In the genomic region with DNA sequence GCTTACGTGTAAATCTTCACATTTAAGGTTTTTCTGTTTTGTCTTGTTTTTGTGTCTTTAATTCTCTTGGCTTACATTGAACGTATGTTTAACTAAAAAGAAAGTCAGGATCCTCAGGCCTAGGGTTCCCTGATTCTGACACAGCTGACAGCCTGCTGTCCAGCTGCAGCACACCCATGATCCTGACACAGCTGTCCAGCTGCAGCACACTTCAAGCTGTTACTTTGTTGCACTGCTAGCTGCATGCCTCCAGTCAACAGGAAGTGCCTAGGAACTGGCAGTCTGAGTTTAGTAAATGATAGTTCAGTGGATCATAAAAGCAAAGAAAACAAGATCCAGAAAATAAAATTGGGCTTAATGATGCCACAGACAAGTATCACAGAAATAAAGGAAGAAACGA, we compare ENCODE assay signal across 22 mouse cellular contexts. TPM values are rescaled to one million over a fixed set of nuclear protein-coding genes. Genes with fewer than 3 reads are reported as not detected.
A peak's percentile ranks its signal among the peaks of the same experiment; 100 is the strongest.
DNase-seq lines count a peak whose midpoint lies in the region; ATAC-seq and TF ChIP-seq lines count a peak whose summit lies in the region.
"Had no signal": no experiment of that assay in that cellular context is flagged by ENCODE, and none has a peak within 500 bp of the region (broad histone marks: within the 10 kb centered on the region; RNA-seq: fewer than 3 reads in every experiment).

No protein-coding gene starts in this region.

- DNase-seq in gastrocnemius, adult 2 months: no peak
- no peak for DNase-seq in gastrocnemius, adult 18-20 months (ENCODE audit: low spot score)
- no peak for DNase-seq in hindbrain, postnatal 0 days (ENCODE audit: low spot score)
- no peak for DNase-seq in hindbrain, embryonic 14.5 days (ENCODE audit: low spot score)
- peak; percentile 20 for DNase-seq in lung, postnatal 10 days
- DNase-seq: adrenal gland, postnatal 25 days; cerebellum, adult 11-12 months; cerebellum, postnatal 14 days; embryo, embryonic 11 days; gastrocnemius, postnatal 36 days; kidney, adult 11 months; right cerebral cortex, postnatal 25 days had no signal

- no peaks in the 10 kb centered on the region for H3K4me1 ChIP-seq in hindbrain, postnatal 0 days (ENCODE audit: insufficient read depth, low read length)
- H3K4me1 ChIP-seq in hindbrain, embryonic 14.5 days (replicated peaks; ENCODE audit: control insufficient read depth, insufficient read depth, low read length): no peaks in the 10 kb centered on the region
- H3K4me1 ChIP-seq in megakaryocyte, embryonic 14.5 days: peaks cover 97% of the 10 kb centered on the region
- H3K4me1 ChIP-seq in intestine, embryonic 15.5 days (replicated peaks): 0 out of 2 replicates have a peak, but pooled peaks cover 3% of the 10 kb centered on the region
- H3K4me1 ChIP-seq: forebrain, embryonic 15.5 days; hindbrain, embryonic 13.5 days had no signal

- no peak for ATAC-seq in hindbrain, postnatal 0 days
- ATAC-seq in hindbrain, embryonic 14.5 days (ENCODE audit: low FRiP score): no peak
- ATAC-seq in megakaryocyte, adult 5-6 weeks (ENCODE audit: poor library complexity, severe bottlenecking): no peak
- ATAC-seq in intestine, embryonic 15.5 days: no peak
- ATAC-seq: forebrain, embryonic 15.5 days had no signal

- H3K4me3 ChIP-seq in gastrocnemius, adult 2 months: peak overlapping the region; percentile 41
- H3K4me3 ChIP-seq in hindbrain, postnatal 0 days (ENCODE audit: low read length): no peak overlapping the region
- H3K4me3 ChIP-seq in hindbrain, embryonic 14.5 days (replicated peaks; ENCODE audit: low read length): no peak overlapping the region
- peak overlapping the region; percentile 84 for H3K4me3 ChIP-seq in megakaryocyte, embryonic 14.5 days (replicated peaks)
- H3K4me3 ChIP-seq in intestine, embryonic 15.5 days (replicated peaks): no peak overlapping the region
- H3K4me3 ChIP-seq: forebrain, embryonic 15.5 days; hindbrain, embryonic 13.5 days; limb, embryonic 13.5 days; stomach, embryonic 15.5 days had no signal

- H3K9me3 ChIP-seq in hindbrain, postnatal 0 days (ENCODE audit: low read length): no peaks in the 10 kb centered on the region
- H3K9me3 ChIP-seq in hindbrain, embryonic 14.5 days (ENCODE audit: control insufficient read depth, low read length): no peaks in the 10 kb centered on the region
- H3K9me3 ChIP-seq in megakaryocyte, embryonic 14.5 days: no peaks in the 10 kb centered on the region
- no peaks in the 10 kb centered on the region for H3K9me3 ChIP-seq in intestine, embryonic 15.5 days
- H3K9me3 ChIP-seq: forebrain, embryonic 15.5 days; G1E; hindbrain, embryonic 13.5 days; limb, embryonic 13.5 days; stomach, embryonic 15.5 days had no signal

- intact Hi-C loops in gastrocnemius, adult 2 months (cut with DNase I): no loop called here

- TF ChIP-seq CTCF in gastrocnemius, adult 2 months (IDR thresholded peaks at IDR 0.05): no peak
- no peak for TF ChIP-seq CTCF in hindbrain, postnatal 0 days (IDR thresholded peaks at IDR 0.05; ENCODE audit: low read depth)

- no peak overlapping the region for H3K4me2 ChIP-seq in hindbrain, postnatal 0 days (ENCODE audit: low read depth, low read length)
- no peak overlapping the region for H3K4me2 ChIP-seq in hindbrain, embryonic 14.5 days (replicated peaks)
- H3K4me2 ChIP-seq in intestine, embryonic 15.5 days (replicated peaks): no peak overlapping the region
- H3K4me2 ChIP-seq: forebrain, embryonic 15.5 days; heart, embryonic 11.5 days; hindbrain, embryonic 13.5 days; limb, embryonic 13.5 days; stomach, embryonic 15.5 days had no signal

- WGBS in hindbrain, postnatal 0 days: 78% methylated on average over 3 of the region's 3 CpGs
- 81% methylated on average over 3 of the region's 3 CpGs for WGBS in hindbrain, embryonic 14.5 days
- 71% methylated on average over 3 of the region's 3 CpGs for WGBS in intestine, embryonic 15.5 days

- H3K27ac ChIP-seq in gastrocnemius, adult 2 months: peak overlapping the region; percentile 48; the same call in 1 of the 2 replicates
- H3K27ac ChIP-seq in hindbrain, postnatal 0 days: peak overlapping the region; percentile 48; the same call in 1 of the 2 replicates
- H3K27ac ChIP-seq in hindbrain, embryonic 14.5 days: no peak overlapping the region
- no peak overlapping the region for H3K27ac ChIP-seq in intestine, embryonic 15.5 days
- H3K27ac ChIP-seq: forebrain, embryonic 15.5 days; hindbrain, embryonic 13.5 days; limb, embryonic 13.5 days; liver, embryonic 14.5 days; stomach, embryonic 15.5 days had no signal

- H3K9ac ChIP-seq in hindbrain, postnatal 0 days (replicated peaks; ENCODE audit: low read length): no peak overlapping the region
- H3K9ac ChIP-seq in hindbrain, embryonic 14.5 days: no peak overlapping the region
- H3K9ac ChIP-seq in intestine, embryonic 15.5 days: no peak overlapping the region
- H3K9ac ChIP-seq: forebrain, embryonic 15.5 days; hindbrain, embryonic 13.5 days; limb, embryonic 13.5 days; liver, embryonic 14.5 days; stomach, embryonic 15.5 days had no signal

- H3K36me3 ChIP-seq in hindbrain, postnatal 0 days (ENCODE audit: insufficient read depth, low read length): no peaks in the 10 kb centered on the region
- no peaks in the 10 kb centered on the region for H3K36me3 ChIP-seq in hindbrain, embryonic 14.5 days (replicated peaks; ENCODE audit: control insufficient read depth, insufficient read depth)
- peaks cover 32% of the 10 kb centered on the region for H3K36me3 ChIP-seq in megakaryocyte, embryonic 14.5 days (replicated peaks; ENCODE audit: low read length)
- H3K36me3 ChIP-seq in intestine, embryonic 15.5 days: no peaks in the 10 kb centered on the region
- H3K36me3 ChIP-seq: forebrain, embryonic 15.5 days; hindbrain, embryonic 13.5 days; limb, embryonic 13.5 days; stomach, embryonic 15.5 days had no signal

- no peaks in the 10 kb centered on the region for H3K27me3 ChIP-seq in hindbrain, postnatal 0 days (ENCODE audit: insufficient read depth, low read length)
- no peaks in the 10 kb centered on the region for H3K27me3 ChIP-seq in hindbrain, embryonic 14.5 days (ENCODE audit: control insufficient read depth, insufficient read depth, low read length)
- H3K27me3 ChIP-seq in megakaryocyte, embryonic 14.5 days (replicated peaks): no peaks in the 10 kb centered on the region
- H3K27me3 ChIP-seq in intestine, embryonic 15.5 days (replicated peaks): no peaks in the 10 kb centered on the region
- H3K27me3 ChIP-seq: forebrain, embryonic 15.5 days; hindbrain, embryonic 13.5 days; limb, embryonic 13.5 days; stomach, embryonic 15.5 days had no signal

RNA-seq across cellular contexts. Expression of a gene that starts 21.1 kb away (rescaled TPM):
- total RNA-seq in gastrocnemius, adult 2 months (2021): 1 to 10 TPM; 7.4 to 9.9 TPM
- 1 to 10 TPM; 5.4 to 7.2 TPM for total RNA-seq in gastrocnemius, adult 18-20 months (2021)
- 15.7 and 22.9 TPM in 2 replicates for total RNA-seq in hindbrain, postnatal 0 days (2014; rRNA removed)
- 15.3 and 15.7 TPM in 2 replicates for polyA plus RNA-seq in hindbrain, postnatal 0 days (2015; fragmentation: Nextera tagmentation; extraction: Ambion mirVana)
- 6.2 and 6.8 TPM in 2 replicates for polyA plus RNA-seq in hindbrain, embryonic 14.5 days (2014; fragmentation: Nextera tagmentation; extraction: Ambion mirVana)
- 1.5 TPM in 1 of 2 replicates, not detected in the other for polyA plus RNA-seq in megakaryocyte, embryonic 14.5 days (2012; ENCODE audit: insufficient read depth, low replicate concordance)
- 15.3 and 17.3 TPM in 2 replicates for total RNA-seq in megakaryocyte, adult 5-6 weeks (2015)
- 22.8 and 26.9 TPM in 2 replicates for total RNA-seq in megakaryocyte, adult 5-6 weeks (2017)
- polyA plus RNA-seq in intestine, embryonic 15.5 days (2015; fragmentation: Nextera tagmentation; extraction: Ambion mirVana): 8.8 and 10.0 TPM in 2 replicates

Comparison
In these comparisons a context has a peak if more than half of its experiments do, and no peak if none do; other contexts are left out.
1. H3K27ac ChIP-seq: peak in gastrocnemius, adult 2 months (single experiment) and hindbrain, postnatal 0 days (single experiment); none in hindbrain, embryonic 14.5 days (single experiment) and intestine, embryonic 15.5 days (single experiment).
2. H3K4me3 ChIP-seq: peak in gastrocnemius, adult 2 months (single experiment) and megakaryocyte, embryonic 14.5 days (single experiment); none in hindbrain, postnatal 0 days (single experiment), hindbrain, embryonic 14.5 days (single experiment) and intestine, embryonic 15.5 days (single experiment).